ENCODE assay signal across 19 mouse cellular contexts in the genomic region with DNA sequence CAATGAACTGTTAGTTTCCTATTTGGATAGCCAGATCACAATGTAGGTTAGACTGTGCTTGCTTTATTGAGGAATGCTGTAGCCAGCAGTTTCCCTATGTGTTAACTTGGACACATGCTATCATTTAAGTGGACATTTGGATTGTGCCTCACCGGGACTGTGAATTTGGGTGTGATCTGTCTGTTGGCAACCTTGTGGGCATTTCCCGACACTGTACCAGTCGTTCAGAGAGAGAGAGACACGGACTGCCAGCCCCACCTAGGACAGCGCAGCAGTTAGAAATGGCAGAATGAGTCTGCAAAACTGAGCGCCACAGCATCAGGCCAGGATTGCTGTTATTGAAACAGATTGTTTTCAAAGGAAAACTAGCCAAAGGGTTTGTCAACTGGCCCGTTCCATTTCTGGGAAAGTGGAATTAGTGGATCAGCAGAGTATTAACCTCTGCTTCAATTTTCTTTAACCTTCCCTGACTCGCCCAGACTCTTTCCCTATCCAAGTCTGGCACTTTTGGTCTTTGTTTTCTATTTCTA. TPM values are rescaled to one million over a fixed set of nuclear protein-coding genes. Genes with fewer than 3 reads are reported as not detected.
DNase-seq lines count a peak whose midpoint lies in the region; ATAC-seq and TF ChIP-seq lines count a peak whose summit lies in the region.
"Had no signal": no experiment of that assay in that cellular context is flagged by ENCODE, and none has a peak within 500 bp of the region (broad histone marks: within the 10 kb centered on the region; RNA-seq: fewer than 3 reads in every experiment).

No protein-coding gene starts in this region.

- no peaks in the 10 kb centered on the region for H3K9me3 ChIP-seq in embryonic facial prominence, embryonic 13.5 days
- no peaks in the 10 kb centered on the region for H3K9me3 ChIP-seq in embryonic facial prominence, embryonic 10.5 days
- H3K9me3 ChIP-seq in stomach, embryonic 16.5 days (replicated peaks; ENCODE audit: control insufficient read depth, low read length): no peaks in the 10 kb centered on the region
- no peaks in the 10 kb centered on the region for H3K9me3 ChIP-seq in intestine, embryonic 16.5 days (ENCODE audit: control insufficient read depth, low read length)
- H3K9me3 ChIP-seq: hindbrain, embryonic 12.5 days; neural tube, embryonic 15.5 days had no signal

- H3K27ac ChIP-seq in embryonic facial prominence, embryonic 13.5 days: peak overlapping the region; percentile 44; the same call in 1 of the 2 replicates
- no peak overlapping the region for H3K27ac ChIP-seq in embryonic facial prominence, embryonic 10.5 days (replicated peaks)
- peak overlapping the region; percentile 42; the same call in 1 of the 2 replicates for H3K27ac ChIP-seq in stomach, embryonic 16.5 days (ENCODE audit: low read length)
- no peak overlapping the region for H3K27ac ChIP-seq in intestine, embryonic 16.5 days (ENCODE audit: low read length)
- H3K27ac ChIP-seq: hindbrain, embryonic 12.5 days; neural tube, embryonic 15.5 days had no signal

- no peak for DNase-seq in embryonic facial prominence, embryonic 10.5 days (ENCODE audit: low spot score)
- peak; percentile 12 for DNase-seq in lung, postnatal 10 days
- DNase-seq in lung, adult 2 months: no peak
- DNase-seq in gastrocnemius, postnatal 25 days: peak; percentile 37
- no peak for DNase-seq in frontal cortex, postnatal 25 days (ENCODE audit: low spot score in 2 of 2)
- DNase-seq: adrenal gland, adult 8-10 months; cerebellum, adult 11 months; cerebellum, postnatal 14 days; left cerebral cortex, postnatal 4 days; liver, postnatal 0 days; midbrain, embryonic 14.5 days had no signal

- H3K36me3 ChIP-seq in embryonic facial prominence, embryonic 13.5 days: peaks cover 79% of the 10 kb centered on the region
- H3K36me3 ChIP-seq in embryonic facial prominence, embryonic 10.5 days (replicated peaks): peaks cover 95% of the 10 kb centered on the region
- H3K36me3 ChIP-seq in stomach, embryonic 16.5 days (ENCODE audit: control insufficient read depth, insufficient read depth, low read length): peaks cover 20% of the 10 kb centered on the region
- peaks cover 23% of the 10 kb centered on the region; the same call in 1 of the 2 replicates for H3K36me3 ChIP-seq in intestine, embryonic 16.5 days (ENCODE audit: control insufficient read depth, insufficient read depth, low read length)
- H3K36me3 ChIP-seq: G1E; neural tube, embryonic 15.5 days had no signal

- TF ChIP-seq CTCF in lung, adult 2 months (IDR thresholded peaks at IDR 0.05; ENCODE audit: insufficient read depth, low read length): no peak

- H3K4me1 ChIP-seq in embryonic facial prominence, embryonic 13.5 days: peaks cover 34% of the 10 kb centered on the region
- peaks cover 5% of the 10 kb centered on the region; the same call in 1 of the 2 replicates for H3K4me1 ChIP-seq in embryonic facial prominence, embryonic 10.5 days
- no peaks in the 10 kb centered on the region for H3K4me1 ChIP-seq in lung, adult 2 months (ENCODE audit: control insufficient read depth, insufficient read depth, low read length)
- peaks cover 6% of the 10 kb centered on the region for H3K4me1 ChIP-seq in stomach, embryonic 16.5 days (ENCODE audit: control insufficient read depth, insufficient read depth, low read length)
- H3K4me1 ChIP-seq in intestine, embryonic 16.5 days (ENCODE audit: control insufficient read depth, insufficient read depth, low read length): peaks cover 11% of the 10 kb centered on the region

- H3K27me3 ChIP-seq in embryonic facial prominence, embryonic 13.5 days: no peaks in the 10 kb centered on the region
- no peaks in the 10 kb centered on the region for H3K27me3 ChIP-seq in embryonic facial prominence, embryonic 10.5 days (replicated peaks; ENCODE audit: low read depth, poor library complexity, severe bottlenecking)
- H3K27me3 ChIP-seq in stomach, embryonic 16.5 days (ENCODE audit: control insufficient read depth, insufficient read depth, low read length): no peaks in the 10 kb centered on the region
- H3K27me3 ChIP-seq in intestine, embryonic 16.5 days (replicated peaks; ENCODE audit: control insufficient read depth, insufficient read depth, low read length): no peaks in the 10 kb centered on the region
- H3K27me3 ChIP-seq: hindbrain, embryonic 12.5 days; neural tube, embryonic 15.5 days had no signal

- no peak overlapping the region for H3K9ac ChIP-seq in embryonic facial prominence, embryonic 13.5 days
- H3K9ac ChIP-seq in stomach, embryonic 16.5 days (ENCODE audit: low read length): no peak overlapping the region
- no peak overlapping the region for H3K9ac ChIP-seq in intestine, embryonic 16.5 days (ENCODE audit: low read depth, low read length)
- H3K9ac ChIP-seq: hindbrain, embryonic 12.5 days; liver, postnatal 0 days; neural tube, embryonic 15.5 days had no signal

- no peak overlapping the region for H3K4me2 ChIP-seq in embryonic facial prominence, embryonic 13.5 days
- no peak overlapping the region for H3K4me2 ChIP-seq in stomach, embryonic 16.5 days (ENCODE audit: low read depth, low read length)
- H3K4me2 ChIP-seq in intestine, embryonic 16.5 days (ENCODE audit: low read depth, low read length): no peak overlapping the region
- H3K4me2 ChIP-seq: hindbrain, embryonic 12.5 days; neural tube, embryonic 15.5 days had no signal

- no peak overlapping the region for H3K4me3 ChIP-seq in embryonic facial prominence, embryonic 13.5 days
- H3K4me3 ChIP-seq in embryonic facial prominence, embryonic 10.5 days: no peak overlapping the region
- H3K4me3 ChIP-seq in lung, adult 2 months (replicated peaks; ENCODE audit: extremely low read depth, low read depth, low read length): no peak overlapping the region
- H3K4me3 ChIP-seq in stomach, embryonic 16.5 days (replicated peaks; ENCODE audit: low read length): no peak overlapping the region
- H3K4me3 ChIP-seq in intestine, embryonic 16.5 days (ENCODE audit: low read length): no peak overlapping the region
- H3K4me3 ChIP-seq: hindbrain, embryonic 12.5 days; myocyte; neural tube, embryonic 15.5 days had no signal

- no peak for TF ChIP-seq POLR2A in lung, adult 2 months (IDR thresholded peaks at IDR 0.05; ENCODE audit: borderline replicate concordance, extremely low read depth, low read depth, low read length)

- 77% methylated on average over 8 of the region's 8 CpGs for WGBS in embryonic facial prominence, embryonic 13.5 days
- 88% methylated on average over 8 of the region's 8 CpGs for WGBS in embryonic facial prominence, embryonic 10.5 days
- 73% methylated on average over 8 of the region's 8 CpGs for WGBS in lung, adult 2 months
- WGBS in stomach, embryonic 16.5 days: 74% methylated on average over 8 of the region's 8 CpGs
- WGBS in intestine, embryonic 16.5 days: 83% methylated on average over 8 of the region's 8 CpGs

- no peak for ATAC-seq in embryonic facial prominence, embryonic 13.5 days (ENCODE audit: insufficient number of reproducible peaks, insufficient read depth, low FRiP score, low TSS enrichment, low read depth)
- no peak for ATAC-seq in stomach, embryonic 16.5 days (ENCODE audit: insufficient read depth, low FRiP score)
- ATAC-seq in intestine, embryonic 16.5 days: no peak
- ATAC-seq: CD4-positive, CD25-positive, alpha-beta regulatory T cell, adult 4 months; liver, postnatal 0 days had no signal

RNA-seq across cellular contexts. Expression of gene Lrig3, which starts 35.0 kb away (rescaled TPM):
- 35.3 and 37.4 TPM in 2 replicates for polyA plus RNA-seq in embryonic facial prominence, embryonic 13.5 days (2015; fragmentation: Nextera tagmentation; extraction: Ambion mirVana)
- 22.4 and 28.2 TPM in 2 replicates for polyA plus RNA-seq in embryonic facial prominence, embryonic 10.5 days (2016; fragmentation: Nextera tagmentation; extraction: Ambion mirVana)
- 10.0 and 12.0 TPM in 2 replicates for polyA plus RNA-seq in lung, adult 2 months (2012; rRNA removed)
- 1 to 10 TPM; 3.5 to 5.5 TPM for total RNA-seq in gastrocnemius, postnatal 25 days (2021)
- 17.4 and 17.5 TPM in 2 replicates for polyA plus RNA-seq in stomach, embryonic 16.5 days (2015; fragmentation: Nextera tagmentation; extraction: Ambion mirVana)
- polyA plus RNA-seq in intestine, embryonic 16.5 days (2015; fragmentation: Nextera tagmentation; extraction: Ambion mirVana): 9.2 and 10.2 TPM in 2 replicates
- polyA plus RNA-seq: G1E had no signal

Comparison
In these comparisons a context has a peak if more than half of its experiments do, and no peak if none do; other contexts are left out.
1. H3K27ac ChIP-seq: peak in embryonic facial prominence, embryonic 13.5 days (single experiment) and stomach, embryonic 16.5 days (single experiment); none in embryonic facial prominence, embryonic 10.5 days (single experiment) and intestine, embryonic 16.5 days (single experiment).
2. DNase-seq: peak in lung, postnatal 10 days (single experiment) and gastrocnemius, postnatal 25 days (single experiment); none in embryonic facial prominence, embryonic 10.5 days (single experiment), lung, adult 2 months (single experiment) and frontal cortex, postnatal 25 days (0 of 2).